ENCODE assay signal across 8 mouse cellular contexts in the genomic region with DNA sequence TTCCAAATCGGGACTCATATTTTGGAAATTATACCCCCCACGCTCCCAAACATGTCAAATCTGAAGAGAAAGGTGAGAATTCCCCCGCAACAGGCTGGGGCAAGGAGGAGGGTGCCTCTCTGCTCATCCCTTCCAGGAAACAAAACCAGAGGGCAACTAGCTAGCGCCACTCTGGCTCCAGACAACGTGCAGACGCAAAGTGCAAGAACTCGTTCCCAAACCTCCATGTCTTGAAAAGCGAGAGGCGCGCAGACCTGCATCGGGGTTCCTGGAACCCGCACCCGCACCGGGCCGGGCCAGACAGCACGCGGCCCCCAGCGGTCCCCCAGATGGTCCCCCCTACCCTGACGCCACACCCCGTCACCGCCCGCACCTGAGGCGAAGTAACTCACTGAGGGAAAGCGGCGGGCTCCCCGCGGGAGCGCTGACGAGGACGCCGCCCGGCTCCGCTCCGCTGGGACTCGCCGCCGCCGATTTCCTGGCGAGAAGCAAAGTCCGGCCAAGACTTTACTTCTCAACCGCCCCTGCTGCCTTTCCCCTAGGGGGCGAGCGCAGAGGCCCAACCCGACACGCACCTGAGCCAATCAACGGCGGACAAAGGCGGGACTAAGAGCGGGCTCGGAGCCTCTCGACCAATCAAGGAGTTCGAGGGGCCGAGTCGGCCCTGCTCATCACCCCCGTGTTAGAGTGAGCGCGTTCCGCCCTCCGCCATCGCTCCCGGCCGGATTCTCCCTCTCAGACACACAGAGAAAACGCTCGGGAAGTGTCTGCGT. TPM values are rescaled to one million over a fixed set of nuclear protein-coding genes. Genes with fewer than 3 reads are reported as not detected.
A peak's percentile ranks its signal among the peaks of the same experiment; 100 is the strongest.
DNase-seq lines count a peak whose midpoint lies in the region; ATAC-seq and TF ChIP-seq lines count a peak whose summit lies in the region.

Lnx2 (minus strand) TSS at position 561 of the 773 bp plus-strand sequence.

- H3K4me3 ChIP-seq in E14TG2a.4 (replicated peaks; ENCODE audit: low read length): peak within 1 kb of the TSS; percentile 94
- H3K4me3 ChIP-seq in forebrain, embryonic 12.5 days (replicated peaks): peak within 1 kb of the TSS; percentile 78
- H3K4me3 ChIP-seq in heart, postnatal 0 days (ENCODE audit: low read depth, low read length): peak within 1 kb of the TSS; percentile 93
- H3K4me3 ChIP-seq in liver, embryonic 16.5 days (ENCODE audit: low read depth, low read length): peak within 1 kb of the TSS; percentile 89
- H3K4me3 ChIP-seq in neural tube, embryonic 13.5 days: peak within 1 kb of the TSS; percentile 89
- peak within 1 kb of the TSS; percentile 94 for H3K4me3 ChIP-seq in testis, adult 2 months (ENCODE audit: control insufficient read depth, low read depth, low read length)

- TF ChIP-seq POLR2A in testis, adult 2 months (IDR thresholded peaks at IDR 0.05; ENCODE audit: control insufficient read depth, low read depth, low read length): peak; percentile 70

- TF ChIP-seq EP300 in heart, postnatal 0 days (IDR thresholded peaks at IDR 0.05; ENCODE audit: low read depth): 0 out of 2 replicates have a peak, but pooled peaks have one; percentile 42

- peak within 1 kb of the TSS; percentile 94 for H3K4me2 ChIP-seq in forebrain, embryonic 12.5 days
- H3K4me2 ChIP-seq in heart, postnatal 0 days (ENCODE audit: low read depth, low read length): peak within 1 kb of the TSS; percentile 93
- H3K4me2 ChIP-seq in liver, embryonic 16.5 days (ENCODE audit: low read depth, low read length): peak within 1 kb of the TSS; percentile 80
- H3K4me2 ChIP-seq in neural tube, embryonic 13.5 days: peak within 1 kb of the TSS; percentile 78

- H3K36me3 ChIP-seq in E14TG2a.4 (ENCODE audit: insufficient read depth, low read length): peaks cover 29% of the 10 kb centered on the region
- no peaks in the 10 kb centered on the region; the same call in 1 of the 2 replicates for H3K36me3 ChIP-seq in forebrain, embryonic 12.5 days (replicated peaks)
- H3K36me3 ChIP-seq in heart, postnatal 0 days (replicated peaks; ENCODE audit: control insufficient read depth, insufficient read depth, low read length): peaks cover 10% of the 10 kb centered on the region; the same call in 1 of the 2 replicates
- H3K36me3 ChIP-seq in liver, embryonic 16.5 days (ENCODE audit: control insufficient read depth, insufficient read depth): no peaks in the 10 kb centered on the region
- H3K36me3 ChIP-seq in neural tube, embryonic 13.5 days: peaks cover 3% of the 10 kb centered on the region; the same call in 1 of the 2 replicates
- no peaks in the 10 kb centered on the region for H3K36me3 ChIP-seq in testis, adult 2 months (ENCODE audit: control insufficient read depth, insufficient read depth, low read length)

- TF ChIP-seq CTCF in E14TG2a.4 (conservative IDR thresholded peaks at IDR 0.05; ENCODE audit: low read length): no peak
- peak; percentile 74 for TF ChIP-seq CTCF in heart, postnatal 0 days (IDR thresholded peaks at IDR 0.05; ENCODE audit: low read depth)
- peak; percentile 25; the same call in 1 of the 2 replicates for TF ChIP-seq CTCF in testis, adult 2 months (IDR thresholded peaks at IDR 0.05; ENCODE audit: control insufficient read depth, insufficient read depth, insufficient replicate concordance, low read depth, low read length)

- H3K4me1 ChIP-seq in E14TG2a.4 (replicated peaks; ENCODE audit: low read depth, low read length): peaks cover 78% of the 10 kb centered on the region
- H3K4me1 ChIP-seq in forebrain, embryonic 12.5 days: peaks cover 25% of the 10 kb centered on the region
- H3K4me1 ChIP-seq in heart, postnatal 0 days (ENCODE audit: control insufficient read depth, insufficient read depth): peaks cover 33% of the 10 kb centered on the region
- peaks cover 35% of the 10 kb centered on the region for H3K4me1 ChIP-seq in liver, embryonic 16.5 days (ENCODE audit: control insufficient read depth, low read depth, low read length)
- peaks cover 32% of the 10 kb centered on the region for H3K4me1 ChIP-seq in neural tube, embryonic 13.5 days (replicated peaks)
- H3K4me1 ChIP-seq in testis, adult 2 months (ENCODE audit: control insufficient read depth, insufficient read depth, low read length): peaks cover 15% of the 10 kb centered on the region

- H3K27ac ChIP-seq in forebrain, embryonic 12.5 days: peak within 1 kb of the TSS; percentile 89
- peak within 1 kb of the TSS; percentile 98 for H3K27ac ChIP-seq in heart, postnatal 0 days (ENCODE audit: low read depth)
- peak within 1 kb of the TSS; percentile 88 for H3K27ac ChIP-seq in liver, embryonic 16.5 days (ENCODE audit: low read length)
- H3K27ac ChIP-seq in neural tube, embryonic 13.5 days (replicated peaks): peak within 1 kb of the TSS; percentile 90
- H3K27ac ChIP-seq in testis, adult 2 months (ENCODE audit: control insufficient read depth, insufficient read depth, low read depth, low read length): peak within 1 kb of the TSS; percentile 93

- H3K9me3 ChIP-seq in E14TG2a.4 (ENCODE audit: low read length): no peaks in the 10 kb centered on the region
- H3K9me3 ChIP-seq in forebrain, embryonic 12.5 days: no peaks in the 10 kb centered on the region
- no peaks in the 10 kb centered on the region for H3K9me3 ChIP-seq in heart, postnatal 0 days (replicated peaks; ENCODE audit: control insufficient read depth, low read length)
- no peaks in the 10 kb centered on the region for H3K9me3 ChIP-seq in liver, embryonic 16.5 days (replicated peaks; ENCODE audit: control insufficient read depth, low read length)
- no peaks in the 10 kb centered on the region for H3K9me3 ChIP-seq in neural tube, embryonic 13.5 days

- peak; percentile 99 for ATAC-seq in forebrain, embryonic 12.5 days (ENCODE audit: low FRiP score)
- peak; percentile 98 for ATAC-seq in heart, postnatal 0 days (ENCODE audit: insufficient read depth, low read depth)
- ATAC-seq in liver, embryonic 16.5 days (ENCODE audit: low read depth): peak; percentile 97
- peak; percentile 99 for ATAC-seq in neural tube, embryonic 13.5 days (ENCODE audit: low read depth)

- DNase-seq in c-Kit-positive CD71-positive TER-119-positive erythroid progenitor cells, embryonic 14.5 days (ENCODE audit: low spot score): peak; percentile 95
- peak; percentile 98 for DNase-seq in heart, postnatal 0 days (ENCODE audit: low spot score)
- DNase-seq in kidney, postnatal 4 days: peak; percentile 98 to 99

- peaks cover 2% of the 10 kb centered on the region; the same call in 1 of the 2 replicates for H3K27me3 ChIP-seq in E14TG2a.4 (ENCODE audit: insufficient read depth, low read length)
- H3K27me3 ChIP-seq in forebrain, embryonic 12.5 days: 0 out of 2 replicates have a peak, but pooled peaks cover 4% of the 10 kb centered on the region
- no peaks in the 10 kb centered on the region for H3K27me3 ChIP-seq in heart, postnatal 0 days (ENCODE audit: control insufficient read depth, insufficient read depth, low read length)
- H3K27me3 ChIP-seq in liver, embryonic 16.5 days (ENCODE audit: control insufficient read depth, insufficient read depth, low read depth, low read length): no peaks in the 10 kb centered on the region
- peaks cover 3% of the 10 kb centered on the region; the same call in 1 of the 2 replicates for H3K27me3 ChIP-seq in neural tube, embryonic 13.5 days
- H3K27me3 ChIP-seq in testis, adult 2 months (ENCODE audit: control insufficient read depth, insufficient read depth, low read length): no peaks in the 10 kb centered on the region

- H3K9ac ChIP-seq in forebrain, embryonic 12.5 days: peak within 1 kb of the TSS; percentile 79
- H3K9ac ChIP-seq in heart, postnatal 0 days (replicated peaks; ENCODE audit: low read depth, low read length): peak within 1 kb of the TSS; percentile 91
- peak within 1 kb of the TSS; percentile 88 for H3K9ac ChIP-seq in liver, embryonic 16.5 days (ENCODE audit: low read depth, low read length)
- peak within 1 kb of the TSS; percentile 79 for H3K9ac ChIP-seq in neural tube, embryonic 13.5 days

- under 1% methylated on average over 65 of the region's 65 CpGs for WGBS in forebrain, embryonic 12.5 days
- under 1% methylated on average over 65 of the region's 65 CpGs for WGBS in heart, postnatal 0 days
- WGBS in liver, embryonic 16.5 days (ENCODE audit: insufficient replicate concordance): under 1% methylated on average over 65 of the region's 65 CpGs
- WGBS in neural tube, embryonic 13.5 days: under 1% methylated on average over 58 of the region's 65 CpGs

RNA-seq across cellular contexts. Expression of gene Lnx2, which starts in this region (rescaled TPM):
- 7.4 and 7.7 TPM in 2 replicates for polyA plus RNA-seq in forebrain, embryonic 12.5 days (2016; fragmentation: Nextera tagmentation; extraction: Ambion mirVana)
- 18.0 and 22.6 TPM in 2 replicates for total RNA-seq in heart, postnatal 0 days (2014; rRNA removed; ENCODE audit: low replicate concordance)
- polyA plus RNA-seq in heart, postnatal 0 days (2015; fragmentation: Nextera tagmentation; extraction: Ambion mirVana): 6.2 and 6.5 TPM in 2 replicates
- 4.6 and 5.7 TPM in 2 replicates for polyA plus RNA-seq in liver, embryonic 16.5 days (2015; fragmentation: Nextera tagmentation; extraction: Ambion mirVana)
- 6.9 and 7.4 TPM in 2 replicates for polyA plus RNA-seq in neural tube, embryonic 13.5 days (2015; fragmentation: Nextera tagmentation; extraction: Ambion mirVana)
- 9.5 and 10.8 TPM in 2 replicates for polyA plus RNA-seq in testis, adult 2 months (2012; rRNA removed)

Comparison
In these comparisons a context has a peak if more than half of its experiments do, and no peak if none do; other contexts are left out.
1. Peak in every context shown above with its lines: DNase-seq, ATAC-seq, H3K4me3 ChIP-seq and H3K27ac ChIP-seq.